Mouse (Mus musculus) small intestine, adult 2 months (tissue): ENCODE results near the gene 5730522E02Rik.

ENCODE experiments used
- CTCF ChIP-seq: fragments of 200-500 bp; IDR thresholded peaks from 2 replicates; pipeline ENCODE4 v1.5.1; 2012; ENCODE audit warnings: low read depth, mild to moderate bottlenecking, control low read depth, inconsistent platforms, low read length, moderate library complexity, mixed read lengths; ENCODE audit not compliant: insufficient replicate concordance, insufficient read length; ENCODE audit errors: extremely low read depth
- POLR2A ChIP-seq: fragments of 200-500 bp; IDR thresholded peaks from 2 replicates; pipeline ENCODE4 v1.6.1; 2012; ENCODE audit warnings: low read depth, mild to moderate bottlenecking, control low read depth, inconsistent platforms, low read length, moderate library complexity

GRCm38 (mm10) chr11:25772231-25772630 is 438.3 kb downstream of the 5730522E02Rik start:
- TF ChIP-seq CTCF (no peak), POLR2A (no peak)
